Mouse (Mus musculus) stomach, embryonic 14.5 days (tissue): ENCODE data around the gene Gins2. TPM values are rescaled to one million over a fixed set of nuclear protein-coding genes. Genes with fewer than 3 reads are reported as not detected.
A peak's percentile ranks its signal among the peaks of the same experiment; 100 is the strongest.

ENCODE experiments used
- ATAC-seq: fragments of 200-750 bp; cut with Nextera tagmentation; 2 replicates; pipeline ENCODE4 v1.8.0; 2017; ENCODE audit warnings: low read depth, moderate TSS enrichment; ENCODE audit not compliant: insufficient number of reproducible peaks, insufficient read depth, low FRiP score
- H3K27ac ChIP-seq: fragments of 300-500 bp; sonication (generic); 2 replicates; pipeline ENCODE4 v1.5.1; 2014; ENCODE audit warnings: mild to moderate bottlenecking, low read length, moderate library complexity, mixed read lengths
- H3K27me3 ChIP-seq: fragments of 300-500 bp; sonication (generic); 2 replicates; pipeline ENCODE4 v1.6.1; 2014; ENCODE audit warnings: low read length, control low read depth, mixed read lengths; ENCODE audit not compliant: control insufficient read depth, insufficient read depth
- H3K36me3 ChIP-seq: fragments of 300-500 bp; sonication (generic); 2 replicates; pipeline ENCODE4 v1.6.1; 2014; ENCODE audit warnings: mild to moderate bottlenecking, control low read depth, low read length, moderate library complexity, mixed read lengths; ENCODE audit not compliant: control insufficient read depth, insufficient read depth
- H3K4me1 ChIP-seq: fragments of 300-500 bp; sonication (generic); 2 replicates; pipeline ENCODE4 v1.6.1; 2014; ENCODE audit warnings: low read length, control low read depth, mixed read lengths; ENCODE audit not compliant: control insufficient read depth, insufficient read depth
- H3K4me2 ChIP-seq: fragments of 300-500 bp; sonication (generic); replicated peaks from 2 replicates; pipeline ENCODE4 v1.6.1; 2014; ENCODE audit warnings: low read depth, low read length, control low read depth
- H3K4me3 ChIP-seq: fragments of 300-500 bp; sonication (generic); 2 replicates; pipeline ENCODE4 v1.5.1; 2014; ENCODE audit warnings: low read depth, low read length, control low read depth
- H3K9ac ChIP-seq: fragments of 300-500 bp; sonication (generic); replicated peaks from 2 replicates; pipeline ENCODE4 v1.6.1; 2014; ENCODE audit warnings: low read depth, mild to moderate bottlenecking, control low read depth, low read length, moderate library complexity, mixed read lengths
- H3K9me3 ChIP-seq: fragments of 300-500 bp; sonication (generic); 2 replicates; pipeline ENCODE4 v1.6.1; 2016; ENCODE audit warnings: low read depth, low read length, control low read depth; ENCODE audit not compliant: control insufficient read depth
- WGBS: fragments of 180-500 bp; shearing (Covaris S2); extraction: QIAGEN DNeasy Blood & Tissue Kit; methylation state at CpG from one replicate; pipeline ENCODE4 v1.1.7; 2014; 5-methylcytosine and 5-hydroxymethylcytosine counted together
- polyA plus RNA-seq: library from polyadenylated mRNA; unstranded; fragments of >200 nt; fragmentation: Nextera tagmentation; extraction: Ambion mirVana; gene quantifications from 2 replicates; pipeline ENCODE4 v1.2.1, GENCODE M21; 2014

The Gins2 gene
- polyA plus RNA-seq, 1 experiment from 2014 or later: 118 TPM

DNA sequence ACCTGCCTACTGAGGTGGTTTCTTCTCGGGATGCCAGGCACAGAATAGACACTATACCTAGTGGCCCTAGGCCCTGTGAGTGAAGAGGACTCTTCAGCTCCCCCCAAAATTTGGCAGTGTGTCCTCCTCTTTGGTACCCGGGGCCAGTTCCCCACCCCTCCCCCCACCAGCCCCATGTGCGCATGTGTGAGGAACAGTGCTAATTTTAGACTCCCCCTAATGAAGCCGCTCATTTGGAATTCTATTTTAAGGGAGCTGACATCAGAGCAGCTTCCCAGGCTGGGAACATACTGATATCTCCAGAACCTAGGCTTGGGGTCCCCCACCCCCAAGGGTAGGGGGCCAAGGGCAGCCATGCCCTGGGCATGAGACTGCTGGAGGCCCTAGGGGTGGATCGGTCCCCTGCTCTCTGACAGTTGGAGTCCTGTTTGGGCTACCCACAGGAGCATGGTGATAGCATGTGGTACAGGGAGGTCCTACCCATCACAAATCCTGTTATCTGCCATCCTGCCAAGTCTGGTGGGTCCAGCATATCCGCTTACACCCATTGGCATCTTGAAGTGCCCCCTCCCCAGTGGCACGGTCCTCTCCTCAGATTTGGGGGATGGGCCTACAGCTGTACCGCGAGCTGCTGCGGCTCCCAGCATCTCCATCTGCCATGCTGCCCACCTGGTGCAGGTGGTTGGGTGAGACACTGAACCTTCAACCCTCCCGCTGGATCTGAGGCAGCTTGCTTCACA lies 38.0 kb downstream of the Gins2 start:
- H3K27ac ChIP-seq: no peak overlapping the region; the same call in 1 of the 2 replicates
- no peaks in the 10 kb centered on the region for H3K9me3 ChIP-seq
- no peak for ATAC-seq
- H3K4me2 ChIP-seq: no peak overlapping the region
- peaks cover 5% of the 10 kb centered on the region; the same call in 1 of the 2 replicates for H3K36me3 ChIP-seq
- H3K4me1 ChIP-seq: peaks cover 45% of the 10 kb centered on the region
- 83% methylated on average over 11 of the region's 11 CpGs for WGBS
- H3K4me3 ChIP-seq: no peak overlapping the region
- H3K27me3 ChIP-seq: no peaks in the 10 kb centered on the region
- no peak overlapping the region for H3K9ac ChIP-seq

GRCm38 (mm10) chr8:120550430-120550829 lies 38.7 kb downstream of the Gins2 start:
- H3K4me2 ChIP-seq: no peak overlapping the region
- H3K9ac ChIP-seq: no peak overlapping the region
- WGBS: 23% methylated on average over 12 of the region's 12 CpGs
- H3K4me3 ChIP-seq: no peak overlapping the region
- no peaks in the 10 kb centered on the region for H3K9me3 ChIP-seq
- H3K36me3 ChIP-seq: peaks cover 5% of the 10 kb centered on the region; the same call in 1 of the 2 replicates
- ATAC-seq: no peak
- no peaks in the 10 kb centered on the region for H3K27me3 ChIP-seq
- H3K27ac ChIP-seq: peak overlapping the region; percentile 55; the same call in 1 of the 2 replicates
- peaks cover 48% of the 10 kb centered on the region for H3K4me1 ChIP-seq

GRCm38 (mm10) chr8:120549922-120550321 lies 39.2 kb downstream of the Gins2 start:
- H3K9ac ChIP-seq: no peak overlapping the region
- peak overlapping the region; percentile 31; the same call in 1 of the 2 replicates for H3K4me2 ChIP-seq
- H3K27ac ChIP-seq: peak overlapping the region; percentile 55; the same call in 1 of the 2 replicates
- H3K4me3 ChIP-seq: no peak overlapping the region
- H3K4me1 ChIP-seq: peaks cover 49% of the 10 kb centered on the region
- ATAC-seq: peak; percentile 19; the same call in 1 of the 2 replicates
- no peaks in the 10 kb centered on the region for H3K9me3 ChIP-seq
- no peaks in the 10 kb centered on the region for H3K27me3 ChIP-seq
- H3K36me3 ChIP-seq: peaks cover 3% of the 10 kb centered on the region; the same call in 1 of the 2 replicates
- WGBS: 16% methylated on average over 11 of the region's 11 CpGs

DNA sequence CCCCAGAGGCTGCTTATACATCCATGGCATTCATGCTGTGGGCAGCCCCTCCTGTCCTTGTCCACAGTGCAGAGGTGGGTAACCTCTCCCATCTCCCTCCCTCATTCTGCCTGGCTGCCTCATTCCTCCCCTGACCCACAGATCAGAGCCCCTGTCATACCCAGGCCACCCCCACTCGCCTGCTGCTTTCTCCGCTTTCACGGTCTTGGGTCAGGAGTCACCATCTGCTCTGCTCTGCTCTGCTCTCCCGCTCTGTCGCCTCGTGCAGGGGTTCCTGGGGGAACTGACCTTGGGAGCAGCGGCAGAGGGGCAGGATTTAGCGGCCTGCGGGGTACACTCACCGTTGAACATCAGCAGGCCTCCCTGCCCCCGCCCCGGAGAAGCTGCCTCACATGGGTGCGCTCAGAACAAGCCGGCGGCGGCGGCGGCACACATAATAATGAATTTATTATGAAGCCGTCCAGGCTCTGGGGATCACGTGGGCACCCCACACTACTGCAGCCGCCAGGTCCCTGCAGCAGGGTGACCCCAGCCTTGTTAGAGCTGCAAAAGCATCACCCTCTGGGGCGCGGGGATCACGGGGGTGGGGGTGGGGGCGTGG lies 39.7 kb downstream of the Gins2 start:
- peak overlapping the region; percentile 31 for H3K4me2 ChIP-seq
- H3K9ac ChIP-seq: no peak overlapping the region
- H3K4me1 ChIP-seq: peaks cover 49% of the 10 kb centered on the region
- no peaks in the 10 kb centered on the region for H3K27me3 ChIP-seq
- no peaks in the 10 kb centered on the region for H3K36me3 ChIP-seq
- no peak overlapping the region for H3K4me3 ChIP-seq
- peak overlapping the region; percentile 55; the same call in 1 of the 2 replicates for H3K27ac ChIP-seq
- ATAC-seq: peak; percentile 14; the same call in 1 of the 2 replicates
- WGBS: 13% methylated on average over 25 of the region's 25 CpGs
- H3K9me3 ChIP-seq: no peaks in the 10 kb centered on the region

GRCm38 (mm10) chr8:120548313-120548761 lies 40.8 kb downstream of the Gins2 start:
- Histone ChIP-seq H3K36me3 (no peaks in the 10 kb centered on the region), H3K4me1 (peaks cover 56% of the 10 kb centered on the region), H3K9ac (no peak overlapping the region), H3K4me3 (no peak overlapping the region), H3K27me3 (no peaks in the 10 kb centered on the region), H3K9me3 (no peaks in the 10 kb centered on the region), H3K4me2 (no peak overlapping the region), H3K27ac (no peak overlapping the region)
- 45% methylated on average over 16 of the region's 16 CpGs for WGBS
- no peak for ATAC-seq

- Histone ChIP-seq H3K9ac (no peak overlapping the region), H3K4me1 (peaks cover 64% of the 10 kb centered on the region)
These were observed 41.5 kb downstream of the Gins2 start for GRCm38 (mm10) chr8:120547562-120547961.

DNA sequence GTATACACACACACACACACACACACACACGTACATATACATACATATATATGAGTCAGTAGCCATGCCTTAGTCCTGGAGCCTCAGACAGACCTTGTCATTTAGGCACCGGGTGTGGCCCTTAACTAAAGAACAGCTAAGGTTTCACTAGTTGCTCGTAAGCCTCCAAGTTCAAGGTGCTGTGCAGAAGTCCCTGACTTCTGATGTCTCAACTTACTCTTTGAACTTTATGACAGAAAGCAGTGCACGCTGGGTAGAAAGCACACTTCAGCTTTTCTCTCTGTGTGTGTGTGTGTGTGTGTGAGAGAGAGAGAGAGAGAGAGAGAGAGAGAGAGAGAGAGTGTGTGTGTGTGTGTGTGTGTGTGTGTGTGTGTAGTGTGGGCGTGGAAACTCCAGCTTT lies 44.9 kb downstream of the Gins2 start:
- ATAC-seq: no peak
- no peaks in the 10 kb centered on the region for H3K36me3 ChIP-seq
- no peak overlapping the region for H3K27ac ChIP-seq
- no peak overlapping the region for H3K4me3 ChIP-seq
- no peaks in the 10 kb centered on the region for H3K9me3 ChIP-seq
- H3K27me3 ChIP-seq: no peaks in the 10 kb centered on the region
- no peak overlapping the region for H3K4me2 ChIP-seq
- H3K9ac ChIP-seq: no peak overlapping the region
- WGBS: 83% methylated on average over 5 of the region's 5 CpGs
- H3K4me1 ChIP-seq: peaks cover 58% of the 10 kb centered on the region

More at GRCm38 (mm10) chr8:120547562-120547961, 41.5 kb downstream of the Gins2 start:
- WGBS: 63% methylated on average over 9 of the region's 9 CpGs
- H3K4me3 ChIP-seq: no peak overlapping the region
- H3K9me3 ChIP-seq: no peaks in the 10 kb centered on the region
- no peak overlapping the region for H3K4me2 ChIP-seq
- ATAC-seq: no peak
- H3K27ac ChIP-seq: no peak overlapping the region
- H3K36me3 ChIP-seq: no peaks in the 10 kb centered on the region
- no peaks in the 10 kb centered on the region for H3K27me3 ChIP-seq

DNA sequence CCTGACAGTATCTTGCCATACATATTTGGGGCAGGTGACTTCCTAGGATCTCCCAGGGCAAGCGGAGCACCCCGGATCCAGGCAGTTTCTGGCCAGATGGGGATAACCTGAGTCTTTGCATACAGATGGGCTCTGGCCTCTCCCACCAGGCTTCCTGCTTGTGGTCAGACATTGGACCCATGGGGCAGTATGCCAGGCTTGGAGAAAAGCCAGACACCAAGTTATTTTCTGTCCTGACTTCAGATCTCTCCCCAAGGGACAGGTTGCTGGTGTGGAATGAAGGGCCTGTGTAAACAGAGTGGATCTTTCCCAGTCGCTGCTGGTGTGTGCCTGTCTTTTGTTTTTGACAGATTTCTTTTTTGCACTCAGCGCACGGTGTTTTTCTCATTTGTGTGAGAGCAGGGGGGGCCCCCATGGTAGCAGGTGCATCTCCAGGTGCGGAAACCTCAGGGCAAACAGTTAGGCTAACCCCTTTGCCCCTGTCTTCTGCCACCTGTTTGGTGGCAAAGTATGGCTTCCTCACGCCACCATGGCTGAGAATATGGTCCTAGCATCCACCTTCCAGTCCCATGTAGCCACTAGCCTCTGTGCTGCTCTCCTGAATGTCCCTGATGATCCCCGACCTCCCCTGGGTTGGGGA lies 45.6 kb downstream of the Gins2 start:
- Histone ChIP-seq H3K9ac (no peak overlapping the region), H3K4me3 (no peak overlapping the region), H3K9me3 (no peaks in the 10 kb centered on the region), H3K4me1 (peaks cover 60% of the 10 kb centered on the region), H3K27me3 (no peaks in the 10 kb centered on the region), H3K4me2 (no peak overlapping the region), H3K36me3 (no peaks in the 10 kb centered on the region), H3K27ac (no peak overlapping the region; the same call in 1 of the 2 replicates)
- no peak for ATAC-seq
- 47% methylated on average over 8 of the region's 8 CpGs for WGBS
